Mouse (Mus musculus) midbrain, postnatal 0 days (tissue): ENCODE results near the gene Ghsr. TPM values are rescaled to one million over a fixed set of nuclear protein-coding genes. Genes with fewer than 3 reads are reported as not detected.
A peak's percentile ranks its signal among the peaks of the same experiment; 100 is the strongest.
"Not testable (repeated sequence)": the region's sequence is repeated elsewhere in the genome, so short reads cannot be mapped to it uniquely, and the experiment has no call there.

Experiments
- ATAC-seq: fragments of 200-750 bp; cut with Nextera tagmentation; 2 replicates; pipeline ENCODE4 v1.8.0; 2017; ENCODE audit warnings: moderate number of reproducible peaks, mild to moderate bottlenecking, moderate TSS enrichment, moderate library complexity; ENCODE audit not compliant: low FRiP score
- DNase-seq: peaks from one replicate; pipeline ENCODE4 v3.0.0-alpha.2; 2015; ENCODE audit warnings: low spot score
- H3K27ac ChIP-seq: fragments of 300-500 bp; sonication (generic); 2 replicates; pipeline ENCODE4 v1.5.1; 2014; ENCODE audit warnings: low read depth, mild to moderate bottlenecking, low read length, mixed read lengths
- H3K27me3 ChIP-seq: fragments of 300-500 bp; sonication (generic); 2 replicates; pipeline ENCODE4 v1.6.1; 2014; ENCODE audit warnings: low read length, control low read depth, mixed read lengths; ENCODE audit not compliant: insufficient read depth
- H3K36me3 ChIP-seq: fragments of 300-500 bp; sonication (generic); 2 replicates; pipeline ENCODE4 v1.6.1; 2014; ENCODE audit warnings: low read length, control low read depth, mixed read lengths; ENCODE audit not compliant: insufficient read depth
- H3K4me1 ChIP-seq: fragments of 300-500 bp; sonication (generic); 2 replicates; pipeline ENCODE4 v1.6.1; 2014; ENCODE audit warnings: mild to moderate bottlenecking, control low read depth, antibody characterized with exemption, low read length, mixed read lengths; ENCODE audit not compliant: insufficient read depth
- H3K4me2 ChIP-seq: fragments of 300-500 bp; sonication (generic); 2 replicates; pipeline ENCODE4 v1.6.1; 2014; ENCODE audit warnings: low read depth, mild to moderate bottlenecking, low read length, mixed read lengths; ENCODE audit not compliant: poor library complexity, severe bottlenecking
- H3K4me3 ChIP-seq: fragments of 300-500 bp; sonication (generic); 2 replicates; pipeline ENCODE4 v1.5.1; 2014; ENCODE audit warnings: low read depth, mild to moderate bottlenecking, low read length, moderate library complexity
- H3K9ac ChIP-seq: fragments of 300-500 bp; sonication (generic); replicated peaks from 2 replicates; pipeline ENCODE4 v1.6.1; 2014; ENCODE audit warnings: mild to moderate bottlenecking, low read length, moderate library complexity, mixed read lengths; ENCODE audit not compliant: poor library complexity, severe bottlenecking
- H3K9me3 ChIP-seq: fragments of 300-500 bp; sonication (generic); 2 replicates; pipeline ENCODE4 v1.6.1; 2016; ENCODE audit warnings: low read length, control low read depth
- CTCF ChIP-seq: IDR thresholded peaks from 2 replicates; pipeline ENCODE4 v1.5.1; 2016; ENCODE audit warnings: antibody characterized with exemption, mild to moderate bottlenecking
- WGBS: fragments of 180-500 bp; shearing (Covaris S2); extraction: QIAGEN DNeasy Blood & Tissue Kit; methylation state at CpG from one replicate; pipeline ENCODE4 v1.1.7; 2014; 5-methylcytosine and 5-hydroxymethylcytosine counted together
- polyA plus RNA-seq: library from polyadenylated mRNA; unstranded; fragments of >200 nt; fragmentation: Nextera tagmentation; extraction: Ambion mirVana; gene quantifications from 2 replicates; pipeline ENCODE4 v1.2.1, GENCODE M21; 2015
- total RNA-seq: library from RNA; depleted of rRNA; stranded (reverse); fragments of >200 nt; gene quantifications from 2 replicates; pipeline ENCODE4 v1.2.3, GENCODE M21; 2014

Gene Ghsr
- total and polyA plus RNA-seq, 2 experiments from 2014 or later: 0.59 to 2.5 TPM

GRCm38 (mm10) chr3:27377935-27378334 lies 6.8 kb downstream of the Ghsr start:
- Histone ChIP-seq H3K9me3 (no peaks in the 10 kb centered on the region), H3K9ac (no peak overlapping the region), H3K27me3 (0 out of 2 replicates have a peak, but pooled peaks cover 4% of the 10 kb centered on the region), H3K27ac (no peak overlapping the region), H3K4me2 (no peak overlapping the region), H3K4me1 (no peaks in the 10 kb centered on the region), H3K36me3 (no peaks in the 10 kb centered on the region), H3K4me3 (no peak overlapping the region)
- ATAC-seq (no peak), DNase-seq (no peak)
- WGBS: 78% methylated on average over 4 of the region's 4 CpGs
- TF ChIP-seq CTCF: no peak

GRCm38 (mm10) chr3:27384836-27385235 lies 13.7 kb downstream of the Ghsr start:
- H3K9me3 ChIP-seq: no peaks in the 10 kb centered on the region
- no peak for TF ChIP-seq CTCF
- no peaks in the 10 kb centered on the region for H3K36me3 ChIP-seq
- H3K27me3 ChIP-seq: no peaks in the 10 kb centered on the region
- no peak overlapping the region for H3K27ac ChIP-seq
- no peak overlapping the region for H3K9ac ChIP-seq
- ATAC-seq (no peak), DNase-seq (no peak)
- WGBS: 73% methylated on average over 3 of the region's 3 CpGs
- no peaks in the 10 kb centered on the region for H3K4me1 ChIP-seq
- H3K4me2 ChIP-seq: no peak overlapping the region
- no peak overlapping the region for H3K4me3 ChIP-seq

- Histone ChIP-seq H3K9ac (no peak overlapping the region), H3K27ac (no peak overlapping the region), H3K36me3 (no peaks in the 10 kb centered on the region), H3K27me3 (no peaks in the 10 kb centered on the region), H3K4me1 (no peaks in the 10 kb centered on the region), H3K4me3 (no peak overlapping the region), H3K4me2 (no peak overlapping the region), H3K9me3 (no peaks in the 10 kb centered on the region)
- DNase-seq (no peak), ATAC-seq (no peak)
- TF ChIP-seq CTCF: no peak
- 74% methylated on average over 1 of the region's 1 CpGs for WGBS
Measured at GRCm38 (mm10) chr3:27389923-27390322, 18.8 kb downstream of the Ghsr start.

GRCm38 (mm10) chr3:27400996-27401395 lies 29.8 kb downstream of the Ghsr start:
- H3K9ac ChIP-seq, ATAC-seq, H3K4me3 ChIP-seq, H3K36me3 ChIP-seq, H3K27ac ChIP-seq, H3K4me1 ChIP-seq, H3K4me2 ChIP-seq, H3K9me3 ChIP-seq, H3K27me3 ChIP-seq, DNase-seq: not testable (repeated sequence)
- 95% methylated on average over 3 of the region's 3 CpGs for WGBS

GRCm38 (mm10) chr3:27406440-27406839 lies 35.3 kb downstream of the Ghsr start:
- H3K4me3 ChIP-seq: no peak overlapping the region

GRCm38 (mm10) chr3:27408564-27408963 lies 37.4 kb downstream of the Ghsr start:
- DNase-seq (peak; percentile 17), ATAC-seq (no peak)
- H3K4me2 ChIP-seq: no peak overlapping the region
- no peak overlapping the region for H3K27ac ChIP-seq
- WGBS: 71% methylated on average over 2 of the region's 2 CpGs
- no peaks in the 10 kb centered on the region for H3K4me1 ChIP-seq
- no peaks in the 10 kb centered on the region for H3K36me3 ChIP-seq
- no peaks in the 10 kb centered on the region for H3K9me3 ChIP-seq
- no peaks in the 10 kb centered on the region for H3K27me3 ChIP-seq
- no peak for TF ChIP-seq CTCF
- H3K9ac ChIP-seq: no peak overlapping the region
- H3K4me3 ChIP-seq: no peak overlapping the region

More at GRCm38 (mm10) chr3:27406440-27406839, 35.3 kb downstream of the Ghsr start:
- Histone ChIP-seq H3K9ac (no peak overlapping the region), H3K27me3 (no peaks in the 10 kb centered on the region), H3K9me3 (no peaks in the 10 kb centered on the region), H3K36me3 (no peaks in the 10 kb centered on the region), H3K4me2 (no peak overlapping the region), H3K4me1 (no peaks in the 10 kb centered on the region), H3K27ac (no peak overlapping the region)
- DNase-seq: no peak
- no peak for ATAC-seq
- TF ChIP-seq CTCF: no peak
- 87% methylated on average over 3 of the region's 3 CpGs for WGBS
